Mouse (Mus musculus) liver, postnatal 0 days (tissue): ENCODE measurements at regions not wholly inside any gene's neighbourhood (a gene's known extent, or its start where the extent isn't known, plus 50 kb on each side); places are given as distances from the start of the nearest gene placed in this dataset.
"Not testable (repeated sequence)": the region's sequence is repeated elsewhere in the genome, so short reads cannot be mapped to it uniquely, and the experiment has no call there.

Experiments
- CTCF ChIP-seq: sonication (generic); IDR thresholded peaks from 2 replicates; pipeline ENCODE4 v1.5.1; 2016; ENCODE audit warnings: antibody characterized with exemption, low read depth
- EP300 ChIP-seq: IDR thresholded peaks from 2 replicates; pipeline ENCODE4 v1.6.1; 2016; ENCODE audit warnings: antibody characterized with exemption, low read depth, mild to moderate bottlenecking

DNA sequence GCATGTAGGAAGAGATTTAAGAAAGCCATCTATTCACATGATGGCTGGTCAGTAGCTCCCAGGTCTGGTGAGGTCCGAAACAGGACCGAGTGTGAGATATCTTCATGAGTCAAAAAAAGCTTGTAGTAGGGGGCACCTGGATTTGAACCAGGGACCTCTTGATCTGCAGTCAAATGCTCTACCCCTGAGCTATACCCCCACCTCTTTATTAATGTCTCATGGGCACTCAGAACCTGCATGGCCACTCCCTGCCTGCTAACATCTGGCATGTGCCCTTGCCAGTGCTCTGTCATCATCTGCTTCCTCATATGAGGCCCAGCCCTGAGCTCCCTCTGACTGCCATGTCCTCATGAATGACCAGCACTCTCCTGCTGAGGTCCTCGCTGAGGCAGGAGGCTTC is 58.4 kb upstream of the Krba1 start:
- TF ChIP-seq CTCF, EP300: not testable (repeated sequence)
